Mouse (Mus musculus) CD4-positive naive resting alpha-beta T cell, adult 57 days (primary cell): ENCODE measurements around the gene 2900026A02Rik. TPM values are rescaled to one million over a fixed set of nuclear protein-coding genes. Genes with fewer than 3 reads are reported as not detected.

Experiments
- total RNA-seq: library from RNA; stranded (reverse); gene quantifications from one replicate; pipeline ENCODE4 v1.2.4, GENCODE M21; 2023

Gene 2900026A02Rik
- 0.65 TPM for total RNA-seq

DNA sequence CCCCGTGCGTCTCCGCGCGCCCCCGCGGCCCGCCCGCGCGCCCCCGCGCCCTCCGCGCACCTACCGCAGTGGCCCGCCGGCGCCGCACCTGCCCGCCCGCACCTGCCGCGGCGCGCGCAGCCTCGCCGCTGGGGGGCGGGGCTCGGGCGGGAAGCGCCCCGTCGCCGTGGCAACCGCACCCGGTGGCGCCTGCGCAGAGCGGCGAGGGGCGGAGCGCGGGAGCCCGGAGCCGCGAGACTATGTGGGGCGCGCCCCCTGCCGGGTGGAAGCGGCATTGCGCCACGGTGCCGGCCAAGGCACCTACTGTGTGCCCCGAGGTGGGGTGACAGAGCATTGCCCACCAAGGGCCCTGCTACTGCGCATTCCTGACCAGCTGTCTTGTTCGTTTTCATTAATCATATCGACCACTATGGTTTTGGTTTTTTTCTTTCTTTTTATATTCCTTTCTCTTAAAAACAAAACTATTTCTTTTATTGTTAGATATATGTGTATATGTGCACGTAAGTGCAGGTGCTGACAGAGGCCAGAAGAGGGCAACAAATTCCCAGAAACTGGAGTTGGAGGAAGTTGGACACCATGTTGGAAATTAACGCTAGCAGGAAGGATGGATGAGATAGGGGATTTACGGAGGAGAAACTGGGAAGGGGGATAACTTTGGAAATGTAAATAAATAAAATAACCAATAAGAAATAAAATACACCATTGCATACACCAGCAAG is at the start of gene 2900026A02Rik:
Gene 2900026A02Rik (minus strand): TSS at position 90 of the 719 bp plus-strand sequence.

DNA sequence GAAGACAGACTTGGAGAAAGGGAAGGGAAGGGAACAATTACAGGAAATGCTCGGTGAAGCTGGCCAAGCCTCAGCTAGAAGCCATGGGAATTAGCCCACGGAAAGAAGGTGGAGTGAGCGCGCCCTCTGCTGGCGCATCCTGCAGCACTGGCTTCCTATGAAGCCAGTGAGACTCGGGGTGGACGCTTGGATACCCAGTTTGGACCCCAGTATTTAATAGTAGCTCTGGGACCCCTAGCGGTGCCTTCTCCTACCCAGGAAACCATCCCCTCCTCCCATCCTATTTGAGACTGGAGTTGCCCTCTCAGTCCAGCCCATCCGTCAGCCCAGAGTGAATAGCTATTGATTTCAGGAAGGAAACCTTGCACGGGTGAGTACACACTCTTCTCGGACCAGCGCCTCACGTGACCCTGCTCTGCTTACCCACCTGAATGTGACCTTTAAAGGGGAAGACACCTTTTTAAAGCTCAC is 5.6 kb upstream of the 2900026A02Rik start, which contains the start of gene Tmem211:
Gene Tmem211 (plus strand): TSS at position 278 of the 471 bp plus-strand sequence.

DNA sequence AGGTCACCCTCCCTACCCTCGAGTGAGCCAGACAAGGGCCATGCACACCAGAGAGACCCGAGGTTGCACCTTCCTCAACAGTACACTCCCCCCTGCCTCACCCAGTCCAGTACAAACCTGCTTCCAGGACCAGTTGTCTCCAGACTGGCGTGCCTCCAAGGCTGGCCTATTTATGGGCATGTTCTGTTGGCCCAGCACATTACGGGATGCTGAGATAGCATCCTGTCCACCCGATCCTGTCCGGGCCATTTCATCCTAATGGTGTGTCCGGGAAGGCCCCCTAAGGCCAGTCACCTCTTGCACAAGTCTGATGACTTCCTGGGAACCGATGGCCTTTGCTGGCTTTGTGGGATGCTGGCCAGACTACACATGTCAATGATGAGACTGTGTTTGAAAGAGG is 139.6 kb downstream of the 2900026A02Rik start, which contains the start of gene Crybb3:
Gene Crybb3 (minus strand): TSS at position 146 of the 400 bp plus-strand sequence.

DNA sequence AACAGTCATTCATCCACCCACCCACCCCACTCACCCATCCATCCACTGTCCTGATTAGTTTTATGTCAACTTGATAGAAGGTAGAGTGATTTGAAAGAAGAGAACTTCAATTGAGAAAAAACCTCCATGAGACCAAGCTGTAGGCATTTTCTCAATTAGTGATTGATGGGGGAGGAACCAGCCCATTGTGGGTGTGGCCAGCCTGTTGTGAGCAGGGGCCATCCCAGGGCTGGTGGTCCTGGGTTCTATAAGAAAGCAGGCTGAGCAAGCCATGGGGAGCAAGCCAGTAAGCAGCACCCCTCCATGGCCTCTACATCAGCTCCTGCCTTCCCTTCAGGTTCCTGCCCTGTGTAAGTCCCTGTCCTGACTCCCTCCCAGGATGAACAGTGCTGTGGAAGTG is 151.0 kb downstream of the 2900026A02Rik start, which contains the start of gene Crybb2:
Gene Crybb2 (minus strand): TSS at position 101 of the 400 bp plus-strand sequence.

Other genes starting within 250 kb of the 2900026A02Rik start
- 3.2 TPM for gene Grk3, start 205.4 kb downstream of the 2900026A02Rik start, total RNA-seq
- gene Crybb2, start 151.1 kb downstream of the 2900026A02Rik start, total RNA-seq, result not detected
- gene Crybb3, start 139.7 kb downstream of the 2900026A02Rik start, total RNA-seq, result 1.1 TPM
- gene Tmem211, start 5.7 kb upstream of the 2900026A02Rik start, total RNA-seq, result not detected
- not detected for gene Sgsm1, start 89.5 kb upstream of the 2900026A02Rik start, total RNA-seq
- not detected for gene Aym1, start 136.1 kb upstream of the 2900026A02Rik start, total RNA-seq